Mouse (Mus musculus) intestine, embryonic 16.5 days (tissue): Measurements from ENCODE around the gene Rgma. TPM values are rescaled to one million over a fixed set of nuclear protein-coding genes. Genes with fewer than 3 reads are reported as not detected.

Experiments
- ATAC-seq: fragments of 200-750 bp; cut with Nextera tagmentation; 2 replicates; pipeline ENCODE4 v1.8.0; 2017; ENCODE audit warnings: moderate TSS enrichment, moderate library complexity
- H3K27ac ChIP-seq: fragments of 300-500 bp; sonication (generic); 2 replicates; pipeline ENCODE4 v1.5.1; 2014; ENCODE audit warnings: mild to moderate bottlenecking, low read length
- H3K27me3 ChIP-seq: fragments of 300-500 bp; sonication (generic); replicated peaks from 2 replicates; pipeline ENCODE4 v1.6.1; 2014; ENCODE audit warnings: low read length, control low read depth, mixed read lengths; ENCODE audit not compliant: control insufficient read depth, insufficient read depth
- H3K36me3 ChIP-seq: fragments of 300-500 bp; sonication (generic); 2 replicates; pipeline ENCODE4 v1.6.1; 2014; ENCODE audit warnings: low read length, control low read depth; ENCODE audit not compliant: control insufficient read depth, insufficient read depth
- H3K4me1 ChIP-seq: fragments of 300-500 bp; sonication (generic); 2 replicates; pipeline ENCODE4 v1.6.1; 2014; ENCODE audit warnings: low read length, control low read depth, mixed read lengths; ENCODE audit not compliant: control insufficient read depth, insufficient read depth
- H3K4me2 ChIP-seq: fragments of 300-500 bp; sonication (generic); 2 replicates; pipeline ENCODE4 v1.6.1; 2014; ENCODE audit warnings: low read depth, low read length, control low read depth
- H3K4me3 ChIP-seq: fragments of 300-500 bp; sonication (generic); 2 replicates; pipeline ENCODE4 v1.5.1; 2014; ENCODE audit warnings: mild to moderate bottlenecking, low read length
- H3K9ac ChIP-seq: fragments of 300-500 bp; sonication (generic); 2 replicates; pipeline ENCODE4 v1.6.1; 2014; ENCODE audit warnings: low read depth, low read length
- H3K9me3 ChIP-seq: fragments of 300-500 bp; sonication (generic); 2 replicates; pipeline ENCODE4 v1.6.1; 2016; ENCODE audit warnings: low read length, control low read depth; ENCODE audit not compliant: control insufficient read depth
- WGBS: fragments of 180-500 bp; shearing (Covaris S2); extraction: QIAGEN DNeasy Blood & Tissue Kit; methylation state at CpG from one replicate; pipeline ENCODE4 v1.1.7; 2014; 5-methylcytosine and 5-hydroxymethylcytosine counted together
- polyA plus RNA-seq: library from polyadenylated mRNA; unstranded; fragments of >200 nt; fragmentation: Nextera tagmentation; extraction: Ambion mirVana; gene quantifications from 2 replicates; pipeline ENCODE4 v1.2.1, GENCODE M21; 2015

The Rgma gene
- polyA plus RNA-seq, 1 experiment from 2014 or later: 5.3 TPM

DNA sequence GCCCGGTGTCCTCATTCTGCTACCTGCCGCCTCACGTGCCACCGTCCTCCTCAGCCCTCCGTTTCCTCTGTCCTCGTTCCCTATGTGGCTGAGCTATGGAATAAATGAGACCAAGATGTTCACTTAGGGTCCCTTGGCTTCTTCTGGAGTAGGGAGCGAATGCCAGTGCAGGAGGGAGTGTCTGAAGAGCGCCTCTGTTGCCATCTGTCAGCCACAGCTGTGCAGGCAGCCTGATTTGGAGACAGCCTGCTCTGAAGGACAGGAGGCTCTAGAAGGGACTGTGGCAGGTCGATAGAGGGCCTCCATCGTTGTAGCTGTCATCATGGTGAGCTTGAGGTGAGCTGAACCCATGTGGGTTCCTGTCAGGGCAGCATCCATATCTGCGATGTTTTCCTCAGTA lies 30.2 kb downstream of the Rgma start:
- H3K4me1 ChIP-seq: peaks cover 8% of the 10 kb centered on the region; the same call in 1 of the 2 replicates
- WGBS: 93% methylated on average over 11 of the region's 11 CpGs
- H3K27me3 ChIP-seq: no peaks in the 10 kb centered on the region
- H3K27ac ChIP-seq: no peak overlapping the region
- H3K9ac ChIP-seq: no peak overlapping the region
- no peak overlapping the region for H3K4me3 ChIP-seq
- H3K36me3 ChIP-seq: no peaks in the 10 kb centered on the region
- no peak for ATAC-seq
- no peak overlapping the region for H3K4me2 ChIP-seq
- H3K9me3 ChIP-seq: no peaks in the 10 kb centered on the region

DNA sequence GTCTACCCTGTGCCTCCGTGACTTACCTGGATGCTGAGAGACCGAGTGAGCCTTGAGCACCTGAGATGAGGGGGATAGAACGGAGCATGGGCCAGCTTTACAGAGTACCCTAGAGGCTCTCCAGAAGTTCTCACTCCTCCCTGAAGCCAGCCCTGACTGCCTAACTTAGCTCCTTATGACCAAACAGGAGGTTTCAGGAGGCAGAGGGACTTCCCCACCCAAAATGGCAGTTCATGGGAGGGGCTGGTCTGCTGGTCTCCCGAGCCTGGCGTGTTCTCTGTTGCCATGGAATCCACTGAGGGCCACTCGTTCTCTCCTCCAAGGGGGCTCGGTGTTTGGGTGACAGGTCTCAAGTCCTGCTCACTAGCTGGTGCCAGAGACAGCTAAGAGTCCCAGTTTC lies 36.2 kb downstream of the Rgma start:
- no peak overlapping the region for H3K9ac ChIP-seq
- no peak overlapping the region for H3K4me2 ChIP-seq
- no peaks in the 10 kb centered on the region for H3K27me3 ChIP-seq
- H3K4me1 ChIP-seq: 0 out of 2 replicates have a peak, but pooled peaks cover 3% of the 10 kb centered on the region
- no peak for ATAC-seq
- no peak overlapping the region for H3K4me3 ChIP-seq
- no peaks in the 10 kb centered on the region for H3K9me3 ChIP-seq
- WGBS: 70% methylated on average over 7 of the region's 7 CpGs
- no peaks in the 10 kb centered on the region for H3K36me3 ChIP-seq
- H3K27ac ChIP-seq: no peak overlapping the region

GRCm38 (mm10) chr7:73411986-73412385 lies 36.7 kb downstream of the Rgma start:
- no peak; the same call in 1 of the 2 replicates for ATAC-seq

GRCm38 (mm10) chr7:73412419-73412818 lies 37.1 kb downstream of the Rgma start:
- Histone ChIP-seq H3K36me3 (no peaks in the 10 kb centered on the region), H3K4me2 (no peak overlapping the region), H3K27ac (no peak overlapping the region), H3K9me3 (no peaks in the 10 kb centered on the region), H3K27me3 (no peaks in the 10 kb centered on the region), H3K4me3 (no peak overlapping the region), H3K4me1 (0 out of 2 replicates have a peak, but pooled peaks cover 3% of the 10 kb centered on the region), H3K9ac (no peak overlapping the region)
- 73% methylated on average over 7 of the region's 7 CpGs for WGBS
- no peak; the same call in 1 of the 2 replicates for ATAC-seq

More at GRCm38 (mm10) chr7:73411986-73412385, 36.7 kb downstream of the Rgma start:
- no peak overlapping the region for H3K9ac ChIP-seq
- H3K27ac ChIP-seq: no peak overlapping the region
- WGBS: 78% methylated on average over 4 of the region's 4 CpGs
- H3K9me3 ChIP-seq: no peaks in the 10 kb centered on the region
- no peaks in the 10 kb centered on the region for H3K36me3 ChIP-seq
- H3K27me3 ChIP-seq: no peaks in the 10 kb centered on the region
- 0 out of 2 replicates have a peak, but pooled peaks cover 3% of the 10 kb centered on the region for H3K4me1 ChIP-seq
- H3K4me2 ChIP-seq: no peak overlapping the region
- no peak overlapping the region for H3K4me3 ChIP-seq

- 83% methylated on average over 14 of the region's 14 CpGs for WGBS
- ATAC-seq: no peak
- 0 out of 2 replicates have a peak, but pooled peaks cover 3% of the 10 kb centered on the region for H3K4me1 ChIP-seq
Observed at GRCm38 (mm10) chr7:73414192-73414591, 38.9 kb downstream of the Rgma start.

DNA sequence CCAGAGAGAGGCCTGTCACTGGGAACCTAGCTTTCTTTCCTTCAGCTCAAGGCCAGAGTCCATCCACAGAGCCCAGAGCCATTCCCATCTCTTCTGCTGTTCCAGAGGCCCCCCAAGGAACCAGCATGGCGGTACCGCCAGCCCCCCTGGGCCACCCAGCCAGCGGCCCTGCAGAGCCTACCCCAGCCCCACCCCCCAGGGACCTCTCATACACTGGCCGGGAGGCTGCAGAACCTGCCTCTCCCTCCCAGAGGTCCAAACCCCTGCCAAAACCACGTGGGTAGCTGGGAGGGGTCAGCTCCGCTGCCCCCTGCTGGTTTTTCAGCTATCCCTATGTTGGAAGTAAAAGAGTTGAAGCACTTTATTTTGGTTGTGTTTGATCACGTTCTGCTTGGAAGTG lies 44.1 kb downstream of the Rgma start:
- Histone ChIP-seq H3K4me2 (no peak overlapping the region), H3K4me1 (peaks cover 7% of the 10 kb centered on the region), H3K27me3 (no peaks in the 10 kb centered on the region), H3K36me3 (no peaks in the 10 kb centered on the region; the same call in 1 of the 2 replicates), H3K9me3 (no peaks in the 10 kb centered on the region), H3K9ac (no peak overlapping the region), H3K4me3 (no peak overlapping the region), H3K27ac (no peak overlapping the region)
- ATAC-seq: no peak
- WGBS: 46% methylated on average over 7 of the region's 7 CpGs

More at GRCm38 (mm10) chr7:73414192-73414591, 38.9 kb downstream of the Rgma start:
- Histone ChIP-seq H3K27ac (no peak overlapping the region), H3K9me3 (no peaks in the 10 kb centered on the region), H3K27me3 (no peaks in the 10 kb centered on the region), H3K4me3 (no peak overlapping the region), H3K36me3 (no peaks in the 10 kb centered on the region; the same call in 1 of the 2 replicates), H3K4me2 (no peak overlapping the region), H3K9ac (no peak overlapping the region)

DNA sequence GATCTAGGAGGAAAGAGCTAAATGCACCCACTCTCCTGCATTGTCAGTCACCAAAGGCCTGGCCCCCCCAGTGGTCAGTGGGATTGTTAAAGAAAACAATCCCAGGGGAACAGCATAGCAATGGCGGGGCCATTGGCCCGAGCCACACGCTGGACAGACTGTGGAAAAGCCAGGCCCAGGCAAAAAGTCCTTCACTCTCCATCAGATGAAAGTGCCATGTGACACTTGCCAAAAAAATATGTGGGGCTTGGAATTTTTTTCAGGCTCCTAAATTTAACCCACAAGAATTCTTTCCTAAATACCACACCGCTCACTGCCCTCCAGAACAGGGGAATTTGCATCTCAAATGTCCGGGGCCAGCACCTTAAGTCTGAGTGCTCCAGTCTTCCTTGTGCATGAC lies 45.5 kb downstream of the Rgma start:
- Histone ChIP-seq H3K4me2 (no peak overlapping the region), H3K4me3 (no peak overlapping the region), H3K27ac (no peak overlapping the region), H3K9ac (no peak overlapping the region), H3K4me1 (peaks cover 7% of the 10 kb centered on the region), H3K36me3 (no peaks in the 10 kb centered on the region; the same call in 1 of the 2 replicates), H3K27me3 (no peaks in the 10 kb centered on the region), H3K9me3 (no peaks in the 10 kb centered on the region)
- 72% methylated on average over 5 of the region's 5 CpGs for WGBS
- no peak for ATAC-seq

GRCm38 (mm10) chr7:73421278-73422015 lies 46.1 kb downstream of the Rgma start:
- Histone ChIP-seq H3K27me3 (no peaks in the 10 kb centered on the region), H3K27ac (no peak overlapping the region), H3K4me3 (no peak overlapping the region), H3K9me3 (no peaks in the 10 kb centered on the region), H3K4me2 (no peak overlapping the region), H3K36me3 (no peaks in the 10 kb centered on the region; the same call in 1 of the 2 replicates), H3K4me1 (peaks cover 7% of the 10 kb centered on the region), H3K9ac (no peak overlapping the region)
- ATAC-seq: no peak
- 58% methylated on average over 9 of the region's 9 CpGs for WGBS

- ATAC-seq: peak; percentile 62
- Histone ChIP-seq H3K4me2 (no peak overlapping the region), H3K9ac (no peak overlapping the region), H3K27ac (no peak overlapping the region), H3K4me1 (peaks cover 7% of the 10 kb centered on the region), H3K27me3 (no peaks in the 10 kb centered on the region), H3K36me3 (no peaks in the 10 kb centered on the region; the same call in 1 of the 2 replicates), H3K4me3 (no peak overlapping the region), H3K9me3 (no peaks in the 10 kb centered on the region)
- 27% methylated on average over 12 of the region's 12 CpGs for WGBS
Observed at GRCm38 (mm10) chr7:73422223-73423113, 47.2 kb downstream of the Rgma start.
